Mouse (Mus musculus) urinary bladder, postnatal 4 days (tissue): ENCODE data around the gene Tamm41.

ENCODE experiments used
- DNase-seq, 2 experiments: peaks; one replicate each; pipeline ENCODE4 v3.0.0; 2021 to 2022; ENCODE audit warnings: low spot score in 2 of 2

Tamm41 gene

GRCm38 (mm10) chr6:114974331-114974730, 63.3 kb downstream of the Tamm41 start:
- no peak for DNase-seq

GRCm38 (mm10) chr6:114972988-114973387, 64.7 kb downstream of the Tamm41 start:
- DNase-seq, result no peak

GRCm38 (mm10) chr6:114970895-114971294, 66.8 kb downstream of the Tamm41 start:
- no peak for DNase-seq

- no peak for DNase-seq
These were observed 67.3 kb downstream of the Tamm41 start for GRCm38 (mm10) chr6:114970386-114970785.

GRCm38 (mm10) chr6:114969213-114970120, 68.2 kb downstream of the Tamm41 start, which contains the start of gene Vgll4:
Gene Vgll4 (minus strand): TSS chr6:114969994.
- DNase-seq, result peak; percentile 58 to 76

GRCm38 (mm10) chr6:114968361-114969212, 69.1 kb downstream of the Tamm41 start:
- DNase-seq, result peak; percentile 85 to 86

GRCm38 (mm10) chr6:114967623-114968022, 70.1 kb downstream of the Tamm41 start:
- DNase-seq, result no peak

- DNase-seq, result no peak
These were observed 71.1 kb downstream of the Tamm41 start for GRCm38 (mm10) chr6:114966396-114967154.

GRCm38 (mm10) chr6:114965802-114966201, 71.9 kb downstream of the Tamm41 start:
- DNase-seq, result no peak

- no peak for DNase-seq
These were observed 72.3 kb downstream of the Tamm41 start for GRCm38 (mm10) chr6:114965396-114965795.

- DNase-seq, result no peak
These were observed 73.4 kb downstream of the Tamm41 start for GRCm38 (mm10) chr6:114964235-114964634.

GRCm38 (mm10) chr6:114963636-114964035, 74.0 kb downstream of the Tamm41 start:
- no peak for DNase-seq

- DNase-seq, result no peak
These were observed 76.2 kb downstream of the Tamm41 start for GRCm38 (mm10) chr6:114961276-114962068.

- no peak for DNase-seq
These were observed 78.7 kb downstream of the Tamm41 start for GRCm38 (mm10) chr6:114959012-114959398.

GRCm38 (mm10) chr6:114958249-114959011, 79.2 kb downstream of the Tamm41 start:
- DNase-seq, result no peak

- no peak for DNase-seq
These were observed 79.9 kb downstream of the Tamm41 start for GRCm38 (mm10) chr6:114957756-114958155.

- DNase-seq, result no peak
These were observed 83.2 kb downstream of the Tamm41 start for GRCm38 (mm10) chr6:114954496-114954895.
